Mouse (Mus musculus) liver, embryonic 13.5 days (tissue): ENCODE results near the gene Itgb4. TPM values are rescaled to one million over a fixed set of nuclear protein-coding genes. Genes with fewer than 3 reads are reported as not detected.
"Not testable (repeated sequence)": the region's sequence is repeated elsewhere in the genome, so short reads cannot be mapped to it uniquely, and the experiment has no call there.

Source experiments
- ATAC-seq: fragments of 200-750 bp; cut with Nextera tagmentation; 2 replicates; pipeline ENCODE4 v1.8.0; 2017; ENCODE audit warnings: low read depth, mild to moderate bottlenecking, moderate number of reproducible peaks, moderate library complexity
- DNase-seq: peaks from one replicate; pipeline ENCODE4 v3.0.0; 2022
- H3K27ac ChIP-seq: fragments of 300-500 bp; sonication (generic); 2 replicates; pipeline ENCODE4 v1.5.1; 2015; ENCODE audit warnings: moderate library complexity, mild to moderate bottlenecking, inconsistent platforms
- H3K27me3 ChIP-seq: fragments of 300-500 bp; sonication (generic); 2 replicates; pipeline ENCODE4 v1.6.1; 2015; ENCODE audit warnings: mild to moderate bottlenecking, inconsistent platforms
- H3K36me3 ChIP-seq: fragments of 300-500 bp; sonication (generic); 2 replicates; pipeline ENCODE4 v1.6.1; 2015; ENCODE audit warnings: mild to moderate bottlenecking, inconsistent platforms
- H3K4me1 ChIP-seq: fragments of 300-500 bp; sonication (generic); replicated peaks from 2 replicates; pipeline ENCODE4 v1.6.1; 2015; ENCODE audit warnings: inconsistent platforms
- H3K4me2 ChIP-seq: fragments of 300-500 bp; sonication (generic); 2 replicates; pipeline ENCODE4 v1.6.1; 2015; ENCODE audit warnings: inconsistent platforms, mild to moderate bottlenecking, moderate library complexity
- H3K4me3 ChIP-seq: fragments of 300-500 bp; sonication (generic); replicated peaks from 2 replicates; pipeline ENCODE4 v1.5.1; 2015; ENCODE audit warnings: mild to moderate bottlenecking, inconsistent platforms
- H3K9ac ChIP-seq: fragments of 300-500 bp; sonication (generic); 2 replicates; pipeline ENCODE4 v1.6.1; 2015; ENCODE audit warnings: mild to moderate bottlenecking, inconsistent platforms
- H3K9me3 ChIP-seq: fragments of 300-500 bp; sonication (generic); replicated peaks from 2 replicates; pipeline ENCODE4 v1.6.1; 2016; ENCODE audit warnings: inconsistent platforms
- WGBS: fragments of 180-500 bp; shearing (Covaris S2); methylation state at CpG from one replicate; pipeline ENCODE4 v1.1.7; 2015; ENCODE audit not compliant: insufficient replicate concordance; 5-methylcytosine and 5-hydroxymethylcytosine counted together
- polyA plus RNA-seq: library from polyadenylated mRNA; unstranded; fragments of >200 nt; fragmentation: Nextera tagmentation; extraction: Ambion mirVana; gene quantifications from 2 replicates; pipeline ENCODE4 v1.2.1, GENCODE M21; 2015

The Itgb4 gene
- polyA plus RNA-seq, 1 experiment from 2014 or later, result 0.23 TPM

GRCm38 (mm10) chr11:116021328-116022220, 47.1 kb downstream of the Itgb4 start:
- Histone ChIP-seq H3K4me2 (peak overlapping the region; percentile 2; the same call in 1 of the 2 replicates), H3K27ac (peak overlapping the region; percentile 19; the same call in 1 of the 2 replicates), H3K9ac (peak overlapping the region; percentile 12; the same call in 1 of the 2 replicates), H3K4me3 (peak overlapping the region; percentile 100), H3K9me3 (no peaks in the 10 kb centered on the region), H3K27me3 (no peaks in the 10 kb centered on the region), H3K4me1 (peaks cover 12% of the 10 kb centered on the region), H3K36me3 (peaks cover 21% of the 10 kb centered on the region)
- DNase-seq, result no peak
- ATAC-seq, result no peak
- 59% methylated on average over 6 of the region's 6 CpGs for WGBS

GRCm38 (mm10) chr11:116022256-116022780, 47.8 kb downstream of the Itgb4 start:
- Histone ChIP-seq H3K9ac (peak overlapping the region; percentile 61), H3K4me1 (peaks cover 12% of the 10 kb centered on the region), H3K4me2 (peak overlapping the region; percentile 77), H3K27me3 (no peaks in the 10 kb centered on the region), H3K36me3 (peaks cover 21% of the 10 kb centered on the region), H3K27ac (no peak overlapping the region), H3K4me3 (peak overlapping the region; percentile 100), H3K9me3 (no peaks in the 10 kb centered on the region)
- no peak for ATAC-seq
- no peak for DNase-seq
- 76% methylated on average over 4 of the region's 4 CpGs for whole genome bisulfite sequencing

- DNase-seq, H3K27me3 ChIP-seq, ATAC-seq, H3K9me3 ChIP-seq: not testable (repeated sequence)
- Histone ChIP-seq H3K4me1 (peaks cover 12% of the 10 kb centered on the region), H3K4me3 (peak overlapping the region; percentile 100), H3K27ac (peak overlapping the region; percentile 100), H3K4me2 (peak overlapping the region; percentile 77), H3K9ac (peak overlapping the region; percentile 100), H3K36me3 (peaks cover 21% of the 10 kb centered on the region)
- WGBS, result 5% methylated on average over 18 of the region's 18 CpGs
Observed at GRCm38 (mm10) chr11:116023074-116023770, 48.7 kb downstream of the Itgb4 start.

GRCm38 (mm10) chr11:116023771-116024355, 49.4 kb downstream of the Itgb4 start:
- H3K4me3 ChIP-seq, result peak overlapping the region; percentile 100
- ATAC-seq, result peak; percentile 61
- H3K4me2 ChIP-seq, result peak overlapping the region; percentile 77
- H3K27me3 ChIP-seq, result no peaks in the 10 kb centered on the region
- H3K36me3 ChIP-seq, result peaks cover 21% of the 10 kb centered on the region
- peak; percentile 75 for DNase-seq
- H3K9me3 ChIP-seq, result no peaks in the 10 kb centered on the region
- peaks cover 17% of the 10 kb centered on the region for H3K4me1 ChIP-seq
- under 1% methylated on average over 57 of the region's 57 CpGs for WGBS
- H3K27ac ChIP-seq, result peak overlapping the region; percentile 100
- H3K9ac ChIP-seq, result peak overlapping the region; percentile 100

GRCm38 (mm10) chr11:116024356-116024808, 49.9 kb downstream of the Itgb4 start:
- H3K4me3 ChIP-seq, result peak overlapping the region; percentile 100
- H3K9ac ChIP-seq, result peak overlapping the region; percentile 100
- WGBS, result under 1% methylated on average over 37 of the region's 37 CpGs
- H3K36me3 ChIP-seq, result peaks cover 21% of the 10 kb centered on the region
- DNase-seq (peak; percentile 96), ATAC-seq (peak; percentile 93)
- no peaks in the 10 kb centered on the region for H3K27me3 ChIP-seq
- peak overlapping the region; percentile 77 for H3K4me2 ChIP-seq
- H3K4me1 ChIP-seq, result peaks cover 22% of the 10 kb centered on the region
- no peaks in the 10 kb centered on the region for H3K9me3 ChIP-seq
- peak overlapping the region; percentile 100 for H3K27ac ChIP-seq

- 86% methylated on average over 3 of the region's 3 CpGs for WGBS
- H3K4me1 ChIP-seq, result peaks cover 27% of the 10 kb centered on the region
- peak overlapping the region; percentile 72 for H3K27ac ChIP-seq
- H3K4me2 ChIP-seq, result no peak overlapping the region
- no peaks in the 10 kb centered on the region for H3K9me3 ChIP-seq
- ATAC-seq (no peak), DNase-seq (no peak)
- no peaks in the 10 kb centered on the region for H3K27me3 ChIP-seq
- H3K9ac ChIP-seq, result no peak overlapping the region
- no peak overlapping the region for H3K4me3 ChIP-seq
- H3K36me3 ChIP-seq, result peaks cover 21% of the 10 kb centered on the region
Observed at GRCm38 (mm10) chr11:116025056-116025845, 50.7 kb downstream of the Itgb4 start.

- H3K4me2 ChIP-seq, result no peak within 1 kb of the TSS
- ATAC-seq (no peak), DNase-seq (no peak)
- H3K9me3 ChIP-seq, result no peaks in the 10 kb centered on the region
- H3K27me3 ChIP-seq, result no peaks in the 10 kb centered on the region
- H3K9ac ChIP-seq, result 0 out of 2 replicates have a peak within 1 kb of the TSS, but pooled peaks have one; percentile 33
- H3K36me3 ChIP-seq, result peaks cover 12% of the 10 kb centered on the region
- WGBS, result 75% methylated on average over 4 of the region's 4 CpGs
- peaks cover 39% of the 10 kb centered on the region for H3K4me1 ChIP-seq
- no peak within 1 kb of the TSS for H3K4me3 ChIP-seq
- peak within 1 kb of the TSS; percentile 79; the same call in 1 of the 2 replicates for H3K27ac ChIP-seq
Observed at GRCm38 (mm10) chr11:116027756-116028155, 53.2 kb downstream of the Itgb4 start, which contains the start of gene H3f3b. TSS of gene H3f3b (minus strand) at chr11:116027962.

- H3K4me2 ChIP-seq, result no peak overlapping the region
- DNase-seq (no peak), ATAC-seq (no peak)
- no peaks in the 10 kb centered on the region for H3K27me3 ChIP-seq
- H3K9ac ChIP-seq, result 0 out of 2 replicates have a peak overlapping the region, but pooled peaks have one; percentile 33
- peaks cover 10% of the 10 kb centered on the region for H3K36me3 ChIP-seq
- H3K27ac ChIP-seq, result 0 out of 2 replicates have a peak overlapping the region, but pooled peaks have one; percentile 79
- peaks cover 45% of the 10 kb centered on the region for H3K4me1 ChIP-seq
- 75% methylated on average over 9 of the region's 9 CpGs for WGBS
- no peaks in the 10 kb centered on the region for H3K9me3 ChIP-seq
- H3K4me3 ChIP-seq, result no peak overlapping the region
Observed at GRCm38 (mm10) chr11:116028177-116028865, 53.8 kb downstream of the Itgb4 start.

GRCm38 (mm10) chr11:116029086-116029865, 54.8 kb downstream of the Itgb4 start:
- WGBS, result 57% methylated on average over 6 of the region's 6 CpGs
- Histone ChIP-seq H3K4me1 (peaks cover 49% of the 10 kb centered on the region), H3K9ac (peak overlapping the region; percentile 96), H3K4me3 (peak overlapping the region; percentile 85), H3K9me3 (no peaks in the 10 kb centered on the region), H3K27ac (peak overlapping the region; percentile 79), H3K36me3 (peaks cover 15% of the 10 kb centered on the region; the same call in 1 of the 2 replicates), H3K27me3 (no peaks in the 10 kb centered on the region), H3K4me2 (peak overlapping the region; percentile 71)
- ATAC-seq (no peak), DNase-seq (no peak)
